Mouse (Mus musculus): ENCODE measurements around the gene Mapk8.

- no peak for TF ChIP-seq ZNF384 (IDR thresholded peaks at IDR 0.05; ENCODE audit: low read depth, low read length)
- no peak for TF ChIP-seq HCFC1 (IDR thresholded peaks at IDR 0.05; ENCODE audit: borderline replicate concordance, insufficient read depth, low read length)
- no peak for TF ChIP-seq MAFK (IDR thresholded peaks at IDR 0.05; ENCODE audit: insufficient read depth, low read depth, low read length)
- no peak for TF ChIP-seq ZC3H11A (IDR thresholded peaks at IDR 0.05; ENCODE audit: borderline replicate concordance, low read depth, low read length)
These were observed 112.6 kb downstream of the Mapk8 start for GRCm38 (mm10) chr14:33334402-33334801.
